Mouse (Mus musculus) limb, embryonic 11.5 days (tissue): ENCODE measurements around the gene Melk. TPM values are rescaled to one million over a fixed set of nuclear protein-coding genes. Genes with fewer than 3 reads are reported as not detected.

Experiments
- ATAC-seq: fragments of 200-750 bp; cut with Nextera tagmentation; 2 replicates; pipeline ENCODE4 v1.8.0; 2017; ENCODE audit warnings: low read depth; ENCODE audit not compliant: insufficient number of reproducible peaks, low FRiP score, low TSS enrichment
- DNase-seq: peaks from one replicate; pipeline ENCODE4 v3.0.0-alpha.2; 2015; ENCODE audit warnings: low spot score
- H3K27ac ChIP-seq: fragments of 300-500 bp; sonication (generic); replicated peaks from 2 replicates; pipeline ENCODE4 v1.5.1; 2014; ENCODE audit warnings: low read depth, mild to moderate bottlenecking, low read length
- H3K27me3 ChIP-seq: fragments of 300-500 bp; sonication (generic); 2 replicates; pipeline ENCODE4 v1.6.1; 2014; ENCODE audit warnings: mild to moderate bottlenecking, low read length, mixed read lengths; ENCODE audit not compliant: control insufficient read depth, insufficient read depth
- H3K36me3 ChIP-seq: fragments of 300-500 bp; sonication (generic); 2 replicates; pipeline ENCODE4 v1.6.1; 2014; ENCODE audit warnings: mild to moderate bottlenecking, low read length, moderate library complexity, mixed read lengths; ENCODE audit not compliant: control insufficient read depth, insufficient read depth
- H3K4me1 ChIP-seq: fragments of 300-500 bp; sonication (generic); 2 replicates; pipeline ENCODE4 v1.6.1; 2014; ENCODE audit warnings: low read length, mixed read lengths; ENCODE audit not compliant: control insufficient read depth, insufficient read depth
- H3K4me2 ChIP-seq: fragments of 300-500 bp; sonication (generic); 2 replicates; pipeline ENCODE4 v1.6.1; 2014; ENCODE audit warnings: low read depth, mild to moderate bottlenecking, moderate library complexity; ENCODE audit not compliant: severe bottlenecking
- H3K4me3 ChIP-seq: fragments of 300-500 bp; sonication (generic); 2 replicates; pipeline ENCODE4 v1.5.1; 2014; ENCODE audit warnings: low read depth, low read length
- H3K9ac ChIP-seq: fragments of 300-500 bp; sonication (generic); 2 replicates; pipeline ENCODE4 v1.6.1; 2014; ENCODE audit warnings: mild to moderate bottlenecking, low read length
- H3K9me3 ChIP-seq: fragments of 300-500 bp; sonication (generic); 2 replicates; pipeline ENCODE4 v1.6.1; 2016; ENCODE audit warnings: low read length; ENCODE audit not compliant: control insufficient read depth
- WGBS: fragments of 180-500 bp; shearing (Covaris S2); extraction: QIAGEN DNeasy Blood & Tissue Kit; methylation state at CpG from one replicate; pipeline ENCODE4 v1.1.7; 2014; 5-methylcytosine and 5-hydroxymethylcytosine counted together
- polyA plus RNA-seq: library from polyadenylated mRNA; unstranded; fragments of >200 nt; fragmentation: Nextera tagmentation; extraction: Ambion mirVana; gene quantifications from 2 replicates; pipeline ENCODE4 v1.2.1, GENCODE M21; 2014

Gene Melk
- 63.8 and 65.3 TPM in 2 replicates for polyA plus RNA-seq

DNA sequence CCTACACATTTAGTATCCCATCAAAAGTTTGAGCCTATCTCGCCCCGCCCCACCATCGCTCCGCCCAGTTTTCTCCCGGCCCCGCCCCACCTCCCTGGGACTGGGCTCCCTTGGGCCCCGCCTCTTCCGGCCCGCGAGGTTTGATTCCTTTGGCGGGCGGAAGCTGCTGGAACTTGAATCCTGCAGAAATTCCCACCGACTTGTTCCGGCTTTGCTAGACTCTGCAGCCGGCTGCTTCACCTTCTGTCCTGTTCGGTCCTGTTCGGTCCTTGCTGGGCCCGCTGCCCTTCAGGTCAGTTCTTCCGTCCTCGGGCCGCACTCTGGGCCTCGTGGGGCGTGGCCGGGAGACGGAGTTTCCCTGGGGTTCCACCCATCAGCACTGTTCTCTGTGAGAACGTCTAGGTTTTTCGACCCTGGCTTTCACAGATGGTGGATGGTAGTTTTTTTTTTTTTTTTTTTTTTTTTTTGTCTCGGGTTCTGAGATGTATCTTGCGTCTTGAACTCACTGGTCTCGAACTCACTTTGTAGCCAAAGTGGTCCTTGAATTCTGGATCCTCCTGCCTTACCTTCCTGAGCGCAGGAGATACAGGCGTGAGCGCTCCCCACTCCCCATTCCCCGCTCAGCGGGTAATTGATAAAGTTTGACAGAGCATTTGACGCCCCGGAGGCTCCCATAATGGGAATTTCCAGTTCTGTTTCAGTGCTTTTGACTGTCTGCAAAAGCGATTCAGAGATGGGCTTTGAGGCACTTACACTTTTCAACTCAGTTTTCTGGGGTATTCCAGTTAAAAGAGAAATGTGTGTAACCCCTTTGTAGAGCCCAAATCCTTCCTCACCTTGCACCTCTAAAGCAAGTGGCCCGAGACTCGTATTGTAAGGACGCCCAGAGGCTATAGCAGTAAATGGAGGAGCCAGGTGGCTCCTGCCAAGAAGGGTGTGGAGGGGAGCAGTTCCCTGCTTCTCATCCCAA lies at the start of gene Melk:
Gene Melk, plus strand, starts transcription at position 96 of the 970 bp plus-strand sequence.
- Histone ChIP-seq H3K27ac (peak within 1 kb of the TSS; percentile 59; the same call in 1 of the 2 replicates), H3K4me2 (peak within 1 kb of the TSS; percentile 79), H3K9me3 (no peaks in the 10 kb centered on the region), H3K27me3 (no peaks in the 10 kb centered on the region), H3K4me1 (peaks cover 3% of the 10 kb centered on the region; the same call in 1 of the 2 replicates), H3K9ac (peak within 1 kb of the TSS; percentile 84), H3K36me3 (no peaks in the 10 kb centered on the region), H3K4me3 (peak within 1 kb of the TSS; percentile 81)
- under 1% methylated on average over 41 of the region's 41 CpGs for WGBS
- DNase-seq, result peak; percentile 93
- ATAC-seq, result peak; percentile 84

DNA sequence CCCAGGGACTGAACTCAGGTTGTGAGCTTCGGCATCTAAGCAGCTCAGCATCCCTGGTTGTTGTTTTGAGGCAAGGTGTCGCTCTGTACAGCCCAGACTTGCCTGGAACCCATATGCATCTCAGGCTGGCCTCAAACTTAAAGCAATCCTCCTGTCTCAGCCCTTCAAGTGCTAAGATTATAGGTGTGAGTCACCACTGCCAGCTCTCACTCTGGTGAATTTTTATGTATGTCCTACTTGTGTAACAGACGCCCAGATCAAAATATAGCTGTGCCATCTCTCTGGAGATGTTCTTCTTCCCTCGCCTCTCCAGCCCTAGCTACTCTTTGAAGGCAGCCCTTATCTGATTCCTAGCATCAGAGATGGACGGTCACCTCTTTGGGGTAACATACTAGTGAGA lies 49.2 kb upstream of the Melk start:
- WGBS, result 70% methylated on average over 5 of the region's 5 CpGs
- peaks cover 2% of the 10 kb centered on the region; the same call in 1 of the 2 replicates for H3K27me3 ChIP-seq
- no peak overlapping the region for H3K4me2 ChIP-seq
- ATAC-seq (no peak), DNase-seq (no peak)
- peaks cover 3% of the 10 kb centered on the region; the same call in 1 of the 2 replicates for H3K4me1 ChIP-seq
- no peaks in the 10 kb centered on the region for H3K36me3 ChIP-seq
- no peaks in the 10 kb centered on the region for H3K9me3 ChIP-seq
- no peak overlapping the region for H3K27ac ChIP-seq
- H3K4me3 ChIP-seq, result no peak overlapping the region
- no peak overlapping the region for H3K9ac ChIP-seq

- H3K4me1 ChIP-seq, result peaks cover 3% of the 10 kb centered on the region; the same call in 1 of the 2 replicates
- no peak overlapping the region for H3K4me3 ChIP-seq
- DNase-seq (no peak), ATAC-seq (no peak)
- H3K27ac ChIP-seq, result no peak overlapping the region
- WGBS, result 11% methylated on average over 13 of the region's 13 CpGs
- no peaks in the 10 kb centered on the region for H3K9me3 ChIP-seq
- no peaks in the 10 kb centered on the region for H3K36me3 ChIP-seq
- H3K9ac ChIP-seq, result no peak overlapping the region
- H3K27me3 ChIP-seq, result peaks cover 2% of the 10 kb centered on the region; the same call in 1 of the 2 replicates
- no peak overlapping the region for H3K4me2 ChIP-seq
These were observed 48.4 kb upstream of the Melk start for GRCm38 (mm10) chr4:44251966-44252916.

DNA sequence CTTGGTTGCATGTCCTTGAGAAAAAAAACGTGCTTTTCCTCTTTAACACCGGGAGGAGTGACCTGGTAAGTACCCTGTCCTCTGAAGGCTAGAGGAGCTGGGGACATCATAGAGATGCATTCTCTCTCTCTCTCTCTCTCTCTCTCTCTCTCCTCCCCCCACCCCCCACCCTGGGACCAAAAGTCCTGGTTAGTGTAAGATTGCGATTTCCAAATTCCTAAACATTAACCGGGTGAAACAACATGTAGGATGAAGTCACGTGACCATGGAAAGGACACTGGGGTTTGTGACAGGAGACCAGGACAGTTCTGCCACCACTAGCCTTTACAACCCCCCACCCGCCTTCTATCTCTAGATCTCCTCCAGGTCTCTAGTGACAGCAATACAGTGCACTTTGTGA lies 47.5 kb upstream of the Melk start:
- DNase-seq (no peak), ATAC-seq (no peak)
- no peak overlapping the region for H3K9ac ChIP-seq
- no peak overlapping the region for H3K4me3 ChIP-seq
- no peak overlapping the region for H3K4me2 ChIP-seq
- H3K36me3 ChIP-seq, result no peaks in the 10 kb centered on the region
- no peaks in the 10 kb centered on the region for H3K4me1 ChIP-seq
- H3K27me3 ChIP-seq, result peaks cover 2% of the 10 kb centered on the region; the same call in 1 of the 2 replicates
- no peak overlapping the region for H3K27ac ChIP-seq
- H3K9me3 ChIP-seq, result no peaks in the 10 kb centered on the region
- WGBS, result 7% methylated on average over 6 of the region's 6 CpGs

DNA sequence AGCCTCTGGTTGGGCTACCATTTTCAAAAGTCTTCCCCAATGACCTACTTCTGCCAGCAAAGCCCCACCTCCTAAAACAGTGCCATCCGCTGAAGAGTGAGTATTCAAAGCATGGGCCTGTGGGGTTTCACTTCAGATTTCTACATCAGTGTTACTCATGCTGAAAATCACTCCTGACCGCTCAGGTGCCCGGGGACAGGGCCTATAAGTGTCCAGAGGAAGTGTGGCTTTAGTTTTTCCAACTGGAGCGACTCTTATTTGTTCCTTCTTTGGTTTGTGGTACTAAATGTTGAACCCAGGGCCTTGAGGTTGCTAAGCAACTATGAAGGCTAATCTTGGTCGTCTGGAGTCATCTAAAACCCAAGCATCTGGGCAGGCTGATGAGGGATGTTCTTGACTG lies 46.1 kb upstream of the Melk start:
- Histone ChIP-seq H3K9me3 (no peaks in the 10 kb centered on the region), H3K36me3 (no peaks in the 10 kb centered on the region), H3K27me3 (no peaks in the 10 kb centered on the region), H3K4me3 (no peak overlapping the region), H3K4me2 (no peak overlapping the region), H3K9ac (no peak overlapping the region), H3K4me1 (no peaks in the 10 kb centered on the region), H3K27ac (no peak overlapping the region)
- ATAC-seq, result no peak
- 74% methylated on average over 5 of the region's 5 CpGs for WGBS
- DNase-seq, result no peak

- ATAC-seq, result no peak
- no peaks in the 10 kb centered on the region for H3K4me1 ChIP-seq
- no peak overlapping the region for H3K4me2 ChIP-seq
- no peak for DNase-seq
- 87% methylated on average over 4 of the region's 4 CpGs for WGBS
- H3K4me3 ChIP-seq, result no peak overlapping the region
- H3K9ac ChIP-seq, result no peak overlapping the region
- no peaks in the 10 kb centered on the region for H3K9me3 ChIP-seq
- H3K36me3 ChIP-seq, result no peaks in the 10 kb centered on the region
- no peaks in the 10 kb centered on the region for H3K27me3 ChIP-seq
- no peak overlapping the region for H3K27ac ChIP-seq
These were observed 41.5 kb upstream of the Melk start for GRCm38 (mm10) chr4:44259126-44259525.

DNA sequence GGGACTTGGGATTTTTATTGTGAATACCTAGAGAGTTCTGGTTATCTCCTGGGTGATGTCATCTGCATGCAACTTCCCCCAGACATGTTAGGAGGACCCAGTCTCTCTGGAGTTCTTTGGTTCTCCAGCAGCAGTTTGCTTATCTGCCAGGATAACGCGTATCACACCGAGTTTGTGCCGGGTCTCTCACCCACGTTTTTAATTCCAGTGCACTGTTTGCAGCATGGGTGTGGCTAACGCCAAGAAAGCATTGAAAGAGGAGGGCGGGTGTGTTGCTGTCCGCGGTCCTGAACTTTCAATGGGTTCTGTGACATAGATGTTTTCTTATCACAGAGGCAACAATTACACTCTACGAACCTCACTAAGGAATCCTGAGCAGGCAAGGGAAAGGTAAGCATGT lies 40.4 kb upstream of the Melk start:
- Histone ChIP-seq H3K36me3 (no peaks in the 10 kb centered on the region), H3K4me2 (no peak overlapping the region), H3K9me3 (no peaks in the 10 kb centered on the region), H3K27me3 (no peaks in the 10 kb centered on the region), H3K4me3 (no peak overlapping the region), H3K9ac (no peak overlapping the region), H3K27ac (no peak overlapping the region), H3K4me1 (no peaks in the 10 kb centered on the region)
- DNase-seq (peak; percentile 85), ATAC-seq (no peak)
- WGBS, result 5% methylated on average over 10 of the region's 10 CpGs

DNA sequence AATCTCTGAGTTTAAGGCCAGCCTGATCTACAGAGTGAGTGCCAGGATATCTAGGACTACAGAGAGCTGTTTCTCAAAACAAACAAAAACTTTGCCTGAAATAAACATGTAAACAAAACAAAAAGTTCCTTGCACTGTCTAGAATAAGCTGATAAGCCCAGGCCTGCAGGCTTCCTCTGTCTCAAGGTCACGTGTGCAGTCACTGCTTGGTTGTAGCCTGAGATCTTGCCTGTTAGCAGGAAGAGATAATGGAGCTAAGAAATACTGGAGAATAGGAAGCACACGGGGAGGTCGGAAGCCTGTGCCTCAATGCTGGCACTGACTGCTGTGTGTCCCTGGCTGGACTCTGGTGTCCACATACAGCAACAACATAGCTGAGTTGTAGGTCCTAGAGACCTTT lies 35.2 kb upstream of the Melk start:
- no peaks in the 10 kb centered on the region for H3K36me3 ChIP-seq
- no peaks in the 10 kb centered on the region for H3K9me3 ChIP-seq
- no peak overlapping the region for H3K9ac ChIP-seq
- 86% methylated on average over 3 of the region's 3 CpGs for WGBS
- H3K4me1 ChIP-seq, result no peaks in the 10 kb centered on the region
- DNase-seq, result no peak
- no peak overlapping the region for H3K4me3 ChIP-seq
- no peak overlapping the region for H3K4me2 ChIP-seq
- ATAC-seq, result no peak
- no peaks in the 10 kb centered on the region for H3K27me3 ChIP-seq
- no peak overlapping the region for H3K27ac ChIP-seq
